Mouse (Mus musculus) E14TG2a.4 (cell line): ENCODE data around the gene Neurl1b.

Experiments
- H3K27me3 ChIP-seq: 2 replicates; pipeline ENCODE4 v1.6.1; 2014; ENCODE audit warnings: low read length, control low read depth; ENCODE audit not compliant: insufficient read depth
- H3K36me3 ChIP-seq: 2 replicates; pipeline ENCODE4 v1.6.1; 2014; ENCODE audit warnings: low read length, control low read depth; ENCODE audit not compliant: insufficient read depth
- H3K4me1 ChIP-seq: replicated peaks from 2 replicates; pipeline ENCODE4 v1.6.1; 2014; ENCODE audit warnings: low read depth, low read length, control low read depth
- H3K4me3 ChIP-seq: replicated peaks from 2 replicates; pipeline ENCODE4 v1.5.1; 2014; ENCODE audit warnings: mild to moderate bottlenecking, low read length
- H3K9me3 ChIP-seq: 2 replicates; pipeline ENCODE4 v1.6.1; 2014; ENCODE audit warnings: low read length, control low read depth
- CTCF ChIP-seq: conservative IDR thresholded peaks from 2 replicates; pipeline ENCODE4 v1.5.1; 2014; ENCODE audit warnings: low read length
- NANOG ChIP-seq: IDR thresholded peaks from 2 replicates; pipeline ENCODE4 v1.6.1; 2014; ENCODE audit warnings: borderline replicate concordance, low read length, mixed read lengths
- POU5F1 ChIP-seq: IDR thresholded peaks from 2 replicates; pipeline ENCODE4 v1.6.1; 2014; ENCODE audit warnings: low read length, borderline replicate concordance

Neurl1b gene

GRCm38 (mm10) chr17:26414523-26415354, at the start of gene Neurl1b:
TSS of gene Neurl1b (plus strand) at chr17:26414829.
- Histone ChIP-seq H3K4me3 (peak within 1 kb of the TSS; percentile 86), H3K4me1 (peaks cover 12% of the 10 kb centered on the region), H3K36me3 (no peaks in the 10 kb centered on the region), H3K9me3 (no peaks in the 10 kb centered on the region), H3K27me3 (peaks cover 88% of the 10 kb centered on the region)
- TF ChIP-seq CTCF, result no peak
- TF ChIP-seq POU5F1, result no peak
- TF ChIP-seq NANOG, result no peak

GRCm38 (mm10) chr17:26366792-26367191, 47.8 kb upstream of the Neurl1b start:
- Histone ChIP-seq H3K36me3 (no peaks in the 10 kb centered on the region), H3K9me3 (no peaks in the 10 kb centered on the region), H3K27me3 (peaks cover 5% of the 10 kb centered on the region; the same call in 1 of the 2 replicates), H3K4me1 (peaks cover 20% of the 10 kb centered on the region), H3K4me3 (no peak overlapping the region)
- no peak for TF ChIP-seq POU5F1
- TF ChIP-seq NANOG, result no peak

GRCm38 (mm10) chr17:26368336-26368992, 46.2 kb upstream of the Neurl1b start:
- Histone ChIP-seq H3K27me3 (peaks cover 5% of the 10 kb centered on the region; the same call in 1 of the 2 replicates), H3K4me3 (no peak overlapping the region), H3K9me3 (no peaks in the 10 kb centered on the region), H3K4me1 (peaks cover 27% of the 10 kb centered on the region), H3K36me3 (no peaks in the 10 kb centered on the region)
- no peak for TF ChIP-seq NANOG
- no peak for TF ChIP-seq CTCF
- no peak for TF ChIP-seq POU5F1

- Histone ChIP-seq H3K27me3 (peaks cover 5% of the 10 kb centered on the region; the same call in 1 of the 2 replicates), H3K4me3 (no peak overlapping the region), H3K36me3 (no peaks in the 10 kb centered on the region), H3K4me1 (peaks cover 38% of the 10 kb centered on the region), H3K9me3 (no peaks in the 10 kb centered on the region)
- no peak for TF ChIP-seq NANOG
- peak; percentile 57 for TF ChIP-seq CTCF
- TF ChIP-seq POU5F1, result no peak
Observed at GRCm38 (mm10) chr17:26370521-26371245, 43.9 kb upstream of the Neurl1b start.

- TF ChIP-seq NANOG, result no peak
- TF ChIP-seq CTCF, result no peak
- H3K36me3 ChIP-seq, result no peaks in the 10 kb centered on the region
- no peaks in the 10 kb centered on the region for H3K9me3 ChIP-seq
- no peak overlapping the region for H3K4me3 ChIP-seq
- peaks cover 5% of the 10 kb centered on the region; the same call in 1 of the 2 replicates for H3K27me3 ChIP-seq
- H3K4me1 ChIP-seq, result peaks cover 40% of the 10 kb centered on the region
Observed at GRCm38 (mm10) chr17:26371246-26371535, 43.4 kb upstream of the Neurl1b start.

GRCm38 (mm10) chr17:26373211-26373610, 41.4 kb upstream of the Neurl1b start:
- TF ChIP-seq CTCF (no peak), NANOG (no peak), POU5F1 (no peak)
- no peaks in the 10 kb centered on the region for H3K9me3 ChIP-seq
- H3K27me3 ChIP-seq, result no peaks in the 10 kb centered on the region
- H3K36me3 ChIP-seq, result no peaks in the 10 kb centered on the region
- peaks cover 37% of the 10 kb centered on the region for H3K4me1 ChIP-seq
- H3K4me3 ChIP-seq, result no peak overlapping the region

- no peaks in the 10 kb centered on the region for H3K9me3 ChIP-seq
- no peak overlapping the region for H3K4me3 ChIP-seq
- TF ChIP-seq NANOG, result no peak
- TF ChIP-seq CTCF, result no peak
- TF ChIP-seq POU5F1, result no peak
- peaks cover 5% of the 10 kb centered on the region; the same call in 1 of the 2 replicates for H3K27me3 ChIP-seq
- H3K36me3 ChIP-seq, result no peaks in the 10 kb centered on the region
- H3K4me1 ChIP-seq, result peaks cover 36% of the 10 kb centered on the region
Observed at GRCm38 (mm10) chr17:26376416-26376815, 38.2 kb upstream of the Neurl1b start.
